ENCODE assay signal across 10 mouse cellular contexts in the genomic region with DNA sequence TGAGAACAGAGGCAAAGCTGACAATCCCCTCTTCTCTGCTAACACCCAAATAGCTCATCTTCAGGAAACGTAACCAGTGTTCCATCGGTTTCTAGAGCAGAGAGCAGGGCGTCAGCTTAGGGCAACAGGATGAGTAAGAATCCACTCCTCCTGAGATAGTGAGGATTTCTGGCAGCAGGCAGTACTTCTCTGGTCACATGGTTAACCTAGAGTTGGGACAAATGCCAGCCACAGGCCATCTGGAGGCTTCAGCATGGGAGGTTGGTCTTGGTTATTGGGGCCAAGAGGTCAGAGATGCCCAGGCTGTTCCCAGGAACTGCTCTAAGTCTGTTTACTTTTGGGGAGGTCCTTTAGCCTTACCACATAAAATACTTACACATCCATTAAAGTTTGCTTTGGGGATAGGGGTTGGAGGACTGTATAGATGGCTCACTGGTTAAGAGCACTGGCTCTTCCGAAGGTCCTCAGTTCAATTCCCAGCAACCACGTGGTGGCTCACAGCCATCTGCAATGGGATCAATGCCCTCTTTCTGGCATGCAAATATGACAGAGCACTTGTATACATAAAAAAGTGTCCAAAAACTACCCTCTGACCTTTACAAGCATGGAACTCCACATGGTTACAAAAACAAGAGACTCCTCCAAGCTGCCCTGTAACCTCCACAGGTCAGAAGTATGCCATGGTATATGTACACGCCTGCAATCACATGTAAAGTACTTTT. TPM values are rescaled to one million over a fixed set of nuclear protein-coding genes. Genes with fewer than 3 reads are reported as not detected.
DNase-seq lines count a peak whose midpoint lies in the region; ATAC-seq lines count a peak whose summit lies in the region.
"Had no signal": no experiment of that assay in that cellular context is flagged by ENCODE, and none has a peak within 500 bp of the region (broad histone marks: within the 10 kb centered on the region; RNA-seq: fewer than 3 reads in every experiment).

No protein-coding gene starts in this region.

- ATAC-seq in forebrain, embryonic 16.5 days: no peak

- peaks cover 17% of the 10 kb centered on the region for H3K4me1 ChIP-seq in heart, embryonic 10.5 days
- no peaks in the 10 kb centered on the region for H3K4me1 ChIP-seq in forebrain, embryonic 16.5 days (replicated peaks; ENCODE audit: control insufficient read depth, insufficient read depth, low read length)
- H3K4me1 ChIP-seq: hindbrain, embryonic 12.5 days had no signal

- no peak overlapping the region for H3K27ac ChIP-seq in heart, embryonic 10.5 days
- H3K27ac ChIP-seq in forebrain, embryonic 16.5 days (ENCODE audit: low read length): no peak overlapping the region
- H3K27ac ChIP-seq: hindbrain, embryonic 12.5 days had no signal

- no peak overlapping the region for H3K4me3 ChIP-seq in heart, embryonic 10.5 days
- H3K4me3 ChIP-seq in forebrain, embryonic 16.5 days (replicated peaks; ENCODE audit: low read length): no peak overlapping the region
- H3K4me3 ChIP-seq: hindbrain, embryonic 12.5 days; megakaryocyte, embryonic 14.5 days had no signal

- WGBS in heart, embryonic 10.5 days: 71% methylated on average over 6 of the region's 6 CpGs
- WGBS in forebrain, embryonic 16.5 days: 83% methylated on average over 6 of the region's 6 CpGs

- no peak overlapping the region for H3K9ac ChIP-seq in forebrain, embryonic 16.5 days (replicated peaks; ENCODE audit: low read depth, low read length)
- H3K9ac ChIP-seq: hindbrain, embryonic 12.5 days had no signal

- H3K27me3 ChIP-seq in heart, embryonic 10.5 days (ENCODE audit: insufficient read depth, poor library complexity, severe bottlenecking): no peaks in the 10 kb centered on the region
- H3K27me3 ChIP-seq in forebrain, embryonic 16.5 days (replicated peaks; ENCODE audit: control insufficient read depth, insufficient read depth, low read length): no peaks in the 10 kb centered on the region
- H3K27me3 ChIP-seq: hindbrain, embryonic 12.5 days; megakaryocyte, embryonic 14.5 days had no signal

- DNase-seq in heart, adult 11 months: peak; percentile 97
- no peak for DNase-seq in heart, embryonic 10.5 days (ENCODE audit: low spot score)
- DNase-seq in Muller cell, postnatal 12 days (ENCODE audit: inconsistent ontology term): peak; percentile 51
- DNase-seq in cerebellum, postnatal 25 days: peak; percentile 87 to 93
- DNase-seq in kidney, postnatal 10 days: peak; percentile 58
- no peak for DNase-seq in c-Kit-positive CD71-positive TER-119-positive erythroid progenitor cells, embryonic 14.5 days (ENCODE audit: low spot score)
- DNase-seq in gastrocnemius, adult 8-10 months (ENCODE audit: low spot score in 2 of 2): no peak

- H3K4me2 ChIP-seq in forebrain, embryonic 16.5 days (ENCODE audit: low read length): no peak overlapping the region
- H3K4me2 ChIP-seq: hindbrain, embryonic 12.5 days had no signal

- no peaks in the 10 kb centered on the region for H3K9me3 ChIP-seq in heart, embryonic 10.5 days
- H3K9me3 ChIP-seq in forebrain, embryonic 16.5 days (ENCODE audit: control insufficient read depth, low read length): no peaks in the 10 kb centered on the region
- H3K9me3 ChIP-seq: hindbrain, embryonic 12.5 days; megakaryocyte, embryonic 14.5 days had no signal

- peaks cover 55% of the 10 kb centered on the region for H3K36me3 ChIP-seq in heart, embryonic 10.5 days
- H3K36me3 ChIP-seq in forebrain, embryonic 16.5 days (ENCODE audit: control insufficient read depth, insufficient read depth): peaks cover 27% of the 10 kb centered on the region

RNA-seq across cellular contexts. Expression of a gene that starts 9.4 kb away (rescaled TPM):
- polyA plus RNA-seq in heart, embryonic 10.5 days (2016; fragmentation: Nextera tagmentation; extraction: Ambion mirVana): 12.0 and 16.5 TPM in 2 replicates
- 10 to 100 TPM; 55.7 to 65.2 (median 62.1) TPM for total RNA-seq in gastrocnemius, adult 8-10 months (2022)
- 20.6 and 28.1 TPM in 2 replicates for polyA plus RNA-seq in forebrain, embryonic 16.5 days (2015; fragmentation: Nextera tagmentation; extraction: Ambion mirVana)

RNA-seq across cellular contexts. Expression of a gene that starts 32.4 kb away (rescaled TPM):
- polyA plus RNA-seq in heart, embryonic 10.5 days (2016; fragmentation: Nextera tagmentation; extraction: Ambion mirVana): 1.9 and 3.6 TPM in 2 replicates
- total RNA-seq in gastrocnemius, adult 8-10 months (2022): under 1 TPM in 1 of 4 experiments, not detected in 3; 0.63 TPM
- 24.0 and 38.6 TPM in 2 replicates for polyA plus RNA-seq in forebrain, embryonic 16.5 days (2015; fragmentation: Nextera tagmentation; extraction: Ambion mirVana)

RNA-seq across cellular contexts. Expression of a gene that starts 46.4 kb away (rescaled TPM):
- polyA plus RNA-seq in heart, embryonic 10.5 days (2016; fragmentation: Nextera tagmentation; extraction: Ambion mirVana): 2.9 and 3.5 TPM in 2 replicates
- total RNA-seq in gastrocnemius, adult 8-10 months (2022): 1 to 10 TPM; 2.3 to 5.8 (median 2.9) TPM
- 7.2 and 11.8 TPM in 2 replicates for polyA plus RNA-seq in forebrain, embryonic 16.5 days (2015; fragmentation: Nextera tagmentation; extraction: Ambion mirVana)

Comparison
In these comparisons a context has a peak if more than half of its experiments do, and no peak if none do; other contexts are left out.
1. DNase-seq: peak in heart, adult 11 months (single experiment), Muller cell, postnatal 12 days (single experiment), cerebellum, postnatal 25 days (2 of 2) and kidney, postnatal 10 days (single experiment); none in heart, embryonic 10.5 days (single experiment), c-Kit-positive CD71-positive TER-119-positive erythroid progenitor cells, embryonic 14.5 days (single experiment) and gastrocnemius, adult 8-10 months (0 of 2).